Mouse (Mus musculus): ENCODE measurements around the gene Syce3.
A peak's percentile ranks its signal among the peaks of the same experiment; 100 is the strongest.
"Not testable (repeated sequence)": the region's sequence is repeated elsewhere in the genome, so short reads cannot be mapped to it uniquely, and the experiment has no call there.

The Syce3 gene

DNA sequence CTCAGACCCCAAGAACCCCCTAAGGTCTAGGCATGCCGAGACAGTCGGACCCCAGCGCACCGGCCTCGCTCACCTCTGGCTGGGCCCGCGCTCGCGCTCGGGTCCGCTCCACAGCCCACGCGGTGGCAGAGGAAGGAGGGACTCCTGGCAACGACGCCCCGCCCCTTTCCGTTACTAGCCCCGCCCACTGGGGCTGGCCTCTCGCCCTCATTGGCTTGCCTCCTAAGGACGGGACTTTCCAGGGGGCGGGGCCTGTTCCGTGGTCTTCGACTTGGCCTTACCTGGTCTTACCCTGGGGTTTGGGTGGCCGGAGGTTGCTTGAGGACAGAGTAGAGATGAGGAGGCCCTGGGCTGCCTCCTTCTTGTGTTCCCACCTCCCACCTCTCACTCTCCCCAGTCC is at the start of gene Syce3:
Gene Syce3 (minus strand): TSS at position 386 of the 400 bp plus-strand sequence.
- no peak for DNase-seq (ENCODE audit: low spot score)

- DNase-seq (ENCODE audit: low spot score), result no peak
These were observed 49.5 kb upstream of the Syce3 start for GRCm38 (mm10) chr15:89459821-89460220.

- no peak for DNase-seq (ENCODE audit: low spot score)
These were observed 48.6 kb upstream of the Syce3 start for GRCm38 (mm10) chr15:89458942-89459341.

GRCm38 (mm10) chr15:89455642-89456041 is 45.3 kb upstream of the Syce3 start:
- DNase-seq (ENCODE audit: low spot score), result no peak

DNA sequence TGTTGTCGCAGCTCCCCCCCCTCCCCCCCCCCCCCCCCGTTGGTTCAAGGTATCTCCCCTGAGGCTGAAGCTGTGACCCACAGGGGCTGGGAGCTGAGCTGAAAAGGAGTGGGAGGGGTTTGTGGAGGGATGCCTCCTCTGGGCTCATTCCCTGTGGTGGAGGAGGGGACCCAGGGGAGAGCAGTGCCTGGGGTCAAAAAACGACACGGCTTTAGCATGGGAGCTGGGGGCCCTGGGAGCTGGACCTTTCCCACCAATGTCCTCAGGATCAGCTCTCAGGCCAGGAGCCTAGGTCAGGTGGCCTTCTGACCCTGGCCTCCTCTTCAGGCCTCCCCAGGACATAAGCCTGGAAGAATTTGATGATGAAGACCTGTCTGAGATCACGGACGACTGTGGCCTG is 44.6 kb upstream of the Syce3 start:
- DNase-seq (ENCODE audit: low spot score), result no peak

DNA sequence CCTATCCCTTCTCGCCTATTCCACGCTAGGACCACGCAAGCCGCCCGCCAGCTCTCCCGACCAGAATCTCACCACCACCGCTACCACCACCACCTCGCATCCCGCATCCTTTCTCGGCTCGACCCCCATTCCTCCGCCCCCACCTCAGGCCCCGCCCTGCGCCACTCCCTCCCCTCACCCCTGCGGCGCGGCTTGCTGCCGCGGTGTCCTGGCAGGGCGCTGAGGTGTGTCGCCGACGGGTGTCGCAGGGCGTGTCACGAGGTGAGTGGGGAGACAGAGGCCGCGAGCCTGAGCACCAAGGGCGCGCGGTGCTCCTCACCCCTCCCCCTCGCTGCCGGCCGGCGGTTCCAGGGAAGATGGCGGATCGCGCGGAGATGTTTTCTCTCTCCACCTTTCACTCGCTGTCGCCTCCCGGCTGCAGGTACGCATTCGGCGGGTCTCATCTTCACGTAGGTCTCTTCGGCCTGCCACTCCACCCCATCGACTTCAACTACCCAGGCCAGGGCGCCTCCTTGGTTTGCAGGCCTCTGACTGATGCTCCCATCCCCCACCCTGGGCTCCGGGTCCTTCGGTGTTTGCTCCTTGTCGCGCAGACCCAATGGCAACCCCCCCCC is 43.7 kb upstream of the Syce3 start, which contains the start of gene Mapk8ip2:
Gene Mapk8ip2 (plus strand): TSS at position 49 of the 614 bp plus-strand sequence.
- no peak for DNase-seq (ENCODE audit: low spot score)

GRCm38 (mm10) chr15:89452906-89453864 is 42.9 kb upstream of the Syce3 start:
- DNase-seq (ENCODE audit: low spot score), result no peak

DNA sequence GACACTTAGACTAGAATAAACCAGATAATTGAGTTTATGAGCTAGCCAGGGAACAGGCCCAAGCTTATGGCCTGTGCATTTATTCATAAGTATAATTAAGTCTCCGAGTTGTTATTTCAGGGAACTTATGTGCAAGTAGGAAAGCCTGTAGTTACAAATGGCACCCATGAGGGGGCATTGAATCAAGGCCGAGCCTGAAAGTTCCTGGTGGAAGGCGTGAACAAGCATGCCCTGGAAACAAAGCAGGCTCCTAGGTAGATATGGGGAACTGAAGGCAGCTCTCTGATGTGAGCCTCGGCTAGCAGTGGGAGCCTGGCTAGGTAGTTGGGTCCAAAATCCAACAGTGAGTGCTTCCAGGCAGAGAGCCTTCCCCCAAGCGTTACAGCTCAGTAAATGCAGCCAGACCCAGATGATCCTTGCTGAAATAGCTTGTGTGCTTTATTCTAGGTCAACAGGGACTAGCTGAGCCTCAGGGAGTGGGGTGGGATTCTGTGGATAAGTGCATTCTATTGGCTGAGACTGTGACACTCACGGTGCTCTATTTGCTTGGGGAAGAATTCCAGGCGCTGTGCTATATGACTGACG is 32.3 kb upstream of the Syce3 start:
- no peak for DNase-seq (ENCODE audit: low spot score)

GRCm38 (mm10) chr15:89435878-89436277 is 25.6 kb upstream of the Syce3 start:
- DNase-seq (ENCODE audit: low spot score), result no peak

GRCm38 (mm10) chr15:89434136-89434535 is 23.8 kb upstream of the Syce3 start:
- no peak for DNase-seq (ENCODE audit: low spot score)

- DNase-seq (ENCODE audit: low spot score), result no peak
These were observed 22.6 kb upstream of the Syce3 start for GRCm38 (mm10) chr15:89432946-89433345.

GRCm38 (mm10) chr15:89431806-89432205 is 21.5 kb upstream of the Syce3 start:
- DNase-seq (ENCODE audit: low spot score), result no peak

GRCm38 (mm10) chr15:89431271-89431670 is 21.0 kb upstream of the Syce3 start:
- no peak for DNase-seq (ENCODE audit: low spot score)

GRCm38 (mm10) chr15:89430771-89431170 is 20.5 kb upstream of the Syce3 start:
- DNase-seq (ENCODE audit: low spot score), result not testable (repeated sequence)

DNA sequence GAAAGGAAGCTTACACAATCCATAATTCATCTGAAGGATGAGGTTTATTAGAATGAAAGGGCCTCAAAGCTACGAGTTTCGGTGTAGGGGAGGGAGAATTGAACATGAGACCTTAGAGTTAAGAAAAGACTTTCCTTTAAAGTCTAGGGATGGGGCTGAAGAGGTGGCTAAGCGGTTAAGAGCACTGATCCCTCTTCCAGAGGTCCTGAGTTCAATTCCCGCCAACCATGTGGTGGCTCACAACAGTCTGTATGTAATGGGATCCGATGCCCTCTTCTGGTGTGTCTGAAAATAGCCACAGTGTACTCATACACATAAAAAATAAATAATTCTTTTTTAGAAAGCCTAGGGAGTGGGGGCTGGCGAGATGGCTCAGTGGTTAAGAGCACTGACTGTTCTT is 20.0 kb upstream of the Syce3 start:
- DNase-seq (ENCODE audit: low spot score), result no peak

- peak; percentile 95 for DNase-seq (ENCODE audit: low spot score)
These were observed 19.3 kb upstream of the Syce3 start, which contains the start of the genes C730034F03Rik, Gm44502 and Chkb for GRCm38 (mm10) chr15:89429352-89430221. Gene C730034F03Rik (plus strand): TSS chr15:89429589. Gene Gm44502 (minus strand): TSS chr15:89429696. Gene Chkb (minus strand): TSS chr15:89429908.

GRCm38 (mm10) chr15:89428821-89429351 is 18.6 kb upstream of the Syce3 start:
- no peak for DNase-seq (ENCODE audit: low spot score)

- DNase-seq (ENCODE audit: low spot score), result no peak
These were observed 18.0 kb upstream of the Syce3 start for GRCm38 (mm10) chr15:89428136-89428790.

DNA sequence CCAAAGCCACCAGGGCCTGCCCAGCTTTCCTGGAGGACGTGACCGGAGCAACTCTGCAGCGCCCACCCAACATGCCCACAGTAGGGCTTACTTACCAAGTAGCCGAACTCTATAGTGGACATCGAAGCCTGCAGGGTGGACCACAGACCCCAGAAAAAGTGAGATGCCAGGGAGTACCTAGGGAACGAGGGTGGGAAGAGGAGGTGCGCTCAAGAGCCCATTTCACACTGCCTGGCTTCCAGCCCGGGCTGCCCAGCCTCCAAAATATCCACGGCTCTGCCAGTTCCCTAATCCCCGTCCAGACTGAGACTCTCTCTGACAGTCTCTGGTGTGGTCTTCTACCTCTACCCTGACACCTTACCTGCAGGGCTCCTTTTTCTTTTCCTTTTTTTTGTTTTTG is 16.4 kb upstream of the Syce3 start:
- DNase-seq (ENCODE audit: low spot score), result no peak

DNA sequence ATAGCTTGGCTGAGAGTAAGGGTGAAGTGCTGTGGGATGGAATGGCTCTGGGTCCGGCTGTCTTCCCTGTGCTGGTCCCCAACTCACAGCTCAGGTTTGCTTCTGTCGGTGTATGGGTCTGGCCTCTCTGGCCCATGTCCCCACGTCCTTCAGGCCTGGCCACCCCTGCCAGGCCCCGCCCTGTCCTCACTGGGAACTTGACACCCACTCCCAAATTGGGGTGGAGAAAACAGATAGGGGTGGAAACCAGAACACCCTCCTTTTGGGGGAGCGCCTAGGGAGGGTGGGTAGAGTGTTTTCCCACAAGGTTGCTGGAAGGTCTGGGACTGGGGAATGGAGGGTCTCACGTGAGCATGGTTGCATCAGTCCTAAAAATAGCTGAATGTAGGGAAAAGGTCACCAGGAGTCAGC is 15.4 kb upstream of the Syce3 start, which contains the start of gene Cpt1b:
Gene Cpt1b (minus strand): TSS at position 153 of the 411 bp plus-strand sequence.
- no peak for DNase-seq (ENCODE audit: low spot score)

GRCm38 (mm10) chr15:89424621-89425020 is 14.3 kb upstream of the Syce3 start:
- no peak for DNase-seq (ENCODE audit: low spot score)
